Mouse (Mus musculus): ENCODE measurements around the gene Lama2.

The Lama2 gene

GRCm38 (mm10) chr10:27619658-27620057 lies at the start of gene Lama2:
TSS of gene Lama2 (minus strand) at chr10:27619758.
- DNase-seq (ENCODE audit: low read depth in 1 of 2, low spot score in 2 of 2), result no peak

GRCm38 (mm10) chr10:27664391-27664790 lies 44.8 kb upstream of the Lama2 start:
- no peak for DNase-seq (ENCODE audit: low read depth in 1 of 2, low spot score in 2 of 2)

GRCm38 (mm10) chr10:27663396-27663795 lies 43.8 kb upstream of the Lama2 start:
- DNase-seq (ENCODE audit: low read depth in 1 of 2, low spot score in 2 of 2), result no peak

GRCm38 (mm10) chr10:27654164-27654563 lies 34.6 kb upstream of the Lama2 start:
- no peak for DNase-seq (ENCODE audit: low read depth in 1 of 2, low spot score in 2 of 2)

GRCm38 (mm10) chr10:27652694-27653335 lies 33.3 kb upstream of the Lama2 start:
- no peak for DNase-seq (ENCODE audit: low read depth in 1 of 2, low spot score in 2 of 2)

GRCm38 (mm10) chr10:27635721-27636120 lies 16.2 kb upstream of the Lama2 start:
- no peak for DNase-seq (ENCODE audit: low read depth in 1 of 2, low spot score in 2 of 2)

- no peak for DNase-seq (ENCODE audit: low read depth in 1 of 2, low spot score in 2 of 2)
Observed at GRCm38 (mm10) chr10:27631002-27631401, 11.4 kb upstream of the Lama2 start.

GRCm38 (mm10) chr10:27621697-27622449 lies 2.3 kb upstream of the Lama2 start:
- DNase-seq (ENCODE audit: low read depth in 1 of 2, low spot score in 2 of 2), result no peak

- no peak for DNase-seq (ENCODE audit: low read depth in 1 of 2, low spot score in 2 of 2)
Observed at GRCm38 (mm10) chr10:27617522-27618020, 2.0 kb downstream of the Lama2 start.

GRCm38 (mm10) chr10:27616641-27617415 lies 2.7 kb downstream of the Lama2 start:
- no peak for DNase-seq (ENCODE audit: low read depth in 1 of 2, low spot score in 2 of 2)

- DNase-seq (ENCODE audit: low read depth in 1 of 2, low spot score in 2 of 2), result no peak
Observed at GRCm38 (mm10) chr10:27595675-27596074, 23.9 kb downstream of the Lama2 start.

- DNase-seq (ENCODE audit: low read depth in 1 of 2, low spot score in 2 of 2), result no peak
Observed at GRCm38 (mm10) chr10:27533217-27533616, 86.3 kb downstream of the Lama2 start.

GRCm38 (mm10) chr10:27508847-27509459 lies 110.6 kb downstream of the Lama2 start:
- no peak for DNase-seq (ENCODE audit: low read depth in 1 of 2, low spot score in 2 of 2)

- DNase-seq (ENCODE audit: low read depth in 1 of 2, low spot score in 2 of 2), result no peak
Observed at GRCm38 (mm10) chr10:27500863-27501262, 118.7 kb downstream of the Lama2 start.

- no peak for DNase-seq (ENCODE audit: low read depth in 1 of 2, low spot score in 2 of 2)
Observed at GRCm38 (mm10) chr10:27488452-27488851, 131.1 kb downstream of the Lama2 start.

GRCm38 (mm10) chr10:27484041-27484440 lies 135.5 kb downstream of the Lama2 start:
- DNase-seq (ENCODE audit: low read depth in 1 of 2, low spot score in 2 of 2), result no peak

- DNase-seq (ENCODE audit: low read depth in 1 of 2, low spot score in 2 of 2), result no peak
Observed at GRCm38 (mm10) chr10:27475540-27475939, 144.0 kb downstream of the Lama2 start.

GRCm38 (mm10) chr10:27468274-27468673 lies 151.3 kb downstream of the Lama2 start:
- no peak for DNase-seq (ENCODE audit: low read depth in 1 of 2, low spot score in 2 of 2)

- no peak for DNase-seq (ENCODE audit: low read depth in 1 of 2, low spot score in 2 of 2)
Observed at GRCm38 (mm10) chr10:27413583-27414465, 205.7 kb downstream of the Lama2 start.

GRCm38 (mm10) chr10:27390753-27391152 lies 228.8 kb downstream of the Lama2 start:
- no peak for DNase-seq (ENCODE audit: low read depth in 1 of 2, low spot score in 2 of 2)
